Mouse (Mus musculus) liver, embryonic 14 days (tissue): Measurements from ENCODE around the gene Gm10100. TPM values are rescaled to one million over a fixed set of nuclear protein-coding genes. Genes with fewer than 3 reads are reported as not detected.

Source experiments
- polyA plus RNA-seq: library from polyadenylated mRNA; depleted of rRNA; stranded (reverse); fragments of >200 nt; gene quantifications from 2 replicates; pipeline ENCODE4 v1.2.3, GENCODE M21; 2012; rRNA removed

The Gm10100 gene
- not detected in 2 replicates for polyA plus RNA-seq

DNA sequence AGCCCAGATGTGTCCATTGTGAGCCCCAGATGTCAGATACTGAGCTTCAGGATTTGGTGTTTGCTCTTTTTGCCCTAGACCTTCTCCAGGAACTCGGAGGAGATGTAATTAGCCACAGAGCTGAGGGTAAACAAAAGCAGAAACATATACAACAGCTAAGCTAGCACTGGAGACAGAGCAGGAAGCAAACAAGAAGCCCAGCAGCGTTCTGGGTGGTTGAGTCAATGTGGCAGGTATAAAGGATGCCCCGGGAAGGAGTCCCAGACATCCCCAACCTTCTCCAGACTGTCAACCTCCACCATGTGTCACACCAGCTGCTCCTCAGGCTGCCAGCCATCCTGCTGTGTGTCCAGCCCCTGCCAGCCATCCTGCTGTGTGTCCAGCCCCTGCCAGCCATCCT, at the start of gene Gm10100:
Gene Gm10100, plus strand, starts transcription at position 301 of the 400 bp plus-strand sequence.

DNA sequence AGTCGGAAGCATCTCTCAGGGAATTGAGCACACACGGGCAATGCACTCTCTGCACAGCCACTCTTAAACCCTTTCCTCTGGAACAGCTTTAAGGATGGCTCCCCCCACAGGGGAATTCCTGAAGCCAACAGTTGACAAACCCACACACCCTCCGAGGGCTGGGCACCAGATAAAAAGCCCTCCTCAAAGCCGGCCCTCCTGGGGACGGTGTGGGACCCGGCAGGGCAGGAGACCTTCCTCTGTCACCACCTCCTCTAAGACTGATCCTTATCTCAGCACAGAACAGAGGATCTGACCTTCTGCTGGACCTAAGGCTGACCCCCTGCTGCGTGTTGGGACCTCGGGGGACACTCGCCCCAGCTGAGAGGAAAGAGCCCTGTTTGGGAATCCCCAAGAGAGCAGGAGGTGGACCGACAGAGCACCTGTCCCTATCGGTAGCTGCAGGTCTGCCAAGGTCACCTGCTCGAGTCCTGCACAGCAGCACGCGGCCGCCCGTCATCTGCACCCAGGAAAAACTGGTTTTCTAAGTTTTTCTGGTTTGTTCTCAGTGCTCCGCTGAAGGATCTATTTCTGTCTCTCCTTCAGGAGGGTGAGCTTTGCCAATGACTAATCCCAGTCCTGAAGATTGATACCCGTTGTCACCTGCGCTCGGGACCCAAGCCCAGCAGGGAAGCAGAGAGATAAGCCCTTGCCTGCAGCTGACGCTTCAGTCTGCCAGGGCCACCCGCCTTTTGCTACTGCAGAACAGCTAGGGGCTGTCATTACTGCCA, 40.2 kb upstream of the Gm10100 start, which contains the start of gene Tspear:
Gene Tspear, plus strand, starts transcription at position 675 of the 770 bp plus-strand sequence.

DNA sequence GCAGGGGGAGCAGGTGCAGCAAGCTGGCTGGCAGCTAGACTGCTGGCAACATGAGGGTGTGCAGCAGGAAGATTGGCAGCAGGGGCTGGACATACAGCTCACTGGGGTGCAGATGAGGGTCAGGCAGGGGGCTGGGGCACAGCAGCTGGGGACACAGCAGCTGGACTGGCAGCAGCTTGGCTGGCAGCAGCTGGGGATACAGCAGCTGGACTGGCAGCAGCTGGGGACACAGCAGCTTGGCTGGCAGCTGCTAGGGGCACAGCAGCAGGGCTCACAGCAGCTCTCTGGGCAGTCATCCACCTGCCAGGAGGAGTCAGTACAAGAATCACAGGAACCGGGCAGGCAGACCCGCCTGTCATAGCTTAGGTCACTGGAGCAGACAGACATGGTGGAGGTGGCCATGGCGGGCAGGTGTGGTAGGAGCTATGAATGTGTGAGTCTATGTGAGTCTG, 35.9 kb upstream of the Gm10100 start, which contains the start of gene Gm19402:
Gene Gm19402, minus strand, starts transcription at position 402 of the 452 bp plus-strand sequence.

DNA sequence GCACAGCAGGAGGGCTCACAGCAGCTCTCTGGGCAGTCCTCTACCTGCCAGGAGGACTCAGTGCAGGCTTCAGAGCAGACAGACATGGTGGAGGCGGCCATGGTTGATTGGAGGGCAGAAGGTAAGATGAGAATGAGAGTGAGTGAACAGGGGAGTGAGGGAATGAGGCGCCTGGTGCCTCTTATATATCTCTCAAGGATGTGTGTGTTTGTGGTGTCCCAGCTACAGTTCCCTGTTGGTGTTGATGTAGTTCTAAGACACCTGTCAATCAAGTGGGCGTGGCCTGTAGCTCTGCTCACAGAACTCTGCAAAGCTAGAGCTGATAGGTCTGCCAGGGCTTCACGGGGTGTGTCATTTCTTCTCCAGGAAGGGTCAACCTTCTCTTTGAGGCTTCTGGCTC, 29.2 kb upstream of the Gm10100 start, which contains the start of gene Gm9508:
Gene Gm9508, minus strand, starts transcription at position 101 of the 400 bp plus-strand sequence.

DNA sequence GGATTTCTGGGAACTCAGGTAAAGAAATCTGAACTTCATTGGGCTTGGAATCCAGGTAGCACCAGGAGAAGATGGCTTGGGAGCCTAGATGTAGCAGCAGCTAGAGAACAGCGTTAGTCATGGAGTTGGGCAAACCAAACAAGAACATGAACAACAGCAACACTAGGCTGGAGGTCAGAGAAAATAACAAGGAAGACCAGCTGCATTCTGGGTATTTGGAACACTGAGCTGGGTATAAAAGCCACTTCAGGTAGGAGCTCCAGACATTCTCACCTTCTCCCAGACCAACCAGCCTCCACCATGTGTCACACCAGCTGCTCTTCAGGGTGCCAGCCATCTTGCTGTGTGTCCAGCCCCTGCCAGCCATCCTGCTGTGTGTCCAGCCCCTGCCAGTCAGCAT, 20.0 kb upstream of the Gm10100 start, which contains the start of gene Gm10272:
Gene Gm10272, plus strand, starts transcription at position 301 of the 400 bp plus-strand sequence.

DNA sequence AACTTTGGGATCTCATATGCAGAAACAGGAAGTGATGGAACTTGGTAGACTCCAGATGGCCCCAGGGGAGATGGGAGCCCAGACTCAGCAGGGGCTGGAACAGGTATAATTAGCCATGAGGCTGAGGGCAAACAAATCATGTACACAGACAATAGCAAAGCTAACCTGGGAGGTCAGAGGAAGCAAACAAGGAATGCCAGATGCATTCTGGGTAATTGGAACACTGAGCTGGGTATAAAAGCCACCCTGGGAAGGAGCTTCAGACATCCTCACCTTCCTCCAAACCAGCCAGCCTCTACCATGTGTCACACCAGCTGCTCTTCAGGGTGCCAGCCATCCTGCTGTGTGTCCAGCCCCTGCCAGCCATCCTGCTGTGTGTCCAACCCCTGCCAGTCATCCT, 15.1 kb upstream of the Gm10100 start, which contains the start of gene Gm10024:
Gene Gm10024, plus strand, starts transcription at position 301 of the 400 bp plus-strand sequence.

DNA sequence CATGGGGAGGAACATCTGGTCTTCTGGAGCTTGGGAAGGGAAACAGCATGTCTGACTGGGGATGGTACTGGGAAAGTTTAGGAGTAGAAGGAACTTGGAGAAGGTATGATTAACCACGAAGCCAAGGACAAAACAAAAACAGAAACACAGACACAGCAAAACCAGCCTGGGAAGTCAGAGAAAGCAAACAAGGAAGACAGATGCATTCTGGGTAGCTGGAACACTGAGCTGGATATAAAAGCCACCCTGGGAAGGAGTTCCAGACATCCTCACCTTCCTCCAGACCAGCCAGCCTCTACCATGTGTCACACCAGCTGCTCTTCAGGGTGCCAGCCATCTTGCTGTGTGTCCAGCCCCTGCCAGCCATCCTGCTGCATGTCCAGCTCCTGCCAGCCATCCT, 10.8 kb upstream of the Gm10100 start, which contains the start of gene Gm10142:
Gene Gm10142, plus strand, starts transcription at position 301 of the 400 bp plus-strand sequence.

DNA sequence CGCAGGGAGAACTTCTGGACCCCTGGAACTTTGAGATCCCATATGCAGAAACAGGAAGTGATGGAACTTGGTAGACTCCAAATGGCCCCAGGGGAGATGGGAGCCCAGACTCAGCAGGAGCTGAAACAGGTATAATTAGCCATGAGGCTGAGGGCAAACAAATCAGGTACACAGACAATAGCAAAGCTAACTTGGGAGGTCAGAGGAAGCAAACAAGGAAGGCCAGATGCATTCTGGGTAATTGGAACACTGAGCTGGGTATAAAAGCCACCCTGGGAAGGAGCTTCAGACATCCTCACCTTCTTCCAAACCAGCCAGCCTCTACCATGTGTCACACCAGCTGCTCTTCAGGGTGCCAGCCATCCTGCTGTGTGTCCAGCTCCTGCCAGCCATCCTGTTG, 6.0 kb upstream of the Gm10100 start, which contains the start of gene Krtap12-1:
Gene Krtap12-1, plus strand, starts transcription at position 301 of the 400 bp plus-strand sequence.

DNA sequence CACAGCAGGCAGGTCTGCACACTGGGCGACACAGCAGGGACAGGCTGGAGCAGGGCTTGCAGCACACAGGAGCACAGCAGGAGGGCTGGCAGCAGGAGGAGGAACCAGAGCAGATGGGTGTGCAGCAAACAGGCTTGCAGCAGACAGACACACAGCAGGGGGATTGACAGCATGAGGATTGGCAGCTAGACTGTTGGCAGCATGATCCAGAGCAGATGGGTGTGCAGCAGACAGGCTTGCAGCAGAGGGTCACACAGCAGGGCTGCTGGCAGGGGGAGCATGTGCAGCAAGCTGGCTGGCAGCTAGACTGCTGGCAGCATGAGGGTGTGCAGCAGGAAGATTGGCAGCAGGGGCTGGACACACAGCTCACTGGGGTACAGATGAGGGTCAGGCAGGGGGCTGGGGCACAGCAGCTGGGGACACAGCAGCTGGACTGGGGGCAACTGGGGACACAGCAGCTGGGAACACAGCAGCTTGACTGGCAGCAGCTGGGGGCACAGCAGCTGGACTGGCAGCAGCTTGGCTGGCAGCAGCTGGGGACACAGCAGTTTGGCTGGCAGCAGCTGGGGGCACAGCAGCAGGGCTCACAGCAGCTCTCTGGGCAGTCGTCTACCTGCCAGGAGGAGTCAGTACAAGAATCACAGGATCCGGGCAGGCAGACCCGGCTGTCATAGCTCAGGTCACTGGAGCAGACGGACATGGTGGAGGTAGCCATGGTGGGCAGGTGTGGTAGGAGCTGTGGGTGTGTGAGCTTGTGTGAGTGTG, 15.8 kb downstream of the Gm10100 start, which contains the start of gene Gm18596:
Gene Gm18596, minus strand, starts transcription at position 715 of the 765 bp plus-strand sequence.

DNA sequence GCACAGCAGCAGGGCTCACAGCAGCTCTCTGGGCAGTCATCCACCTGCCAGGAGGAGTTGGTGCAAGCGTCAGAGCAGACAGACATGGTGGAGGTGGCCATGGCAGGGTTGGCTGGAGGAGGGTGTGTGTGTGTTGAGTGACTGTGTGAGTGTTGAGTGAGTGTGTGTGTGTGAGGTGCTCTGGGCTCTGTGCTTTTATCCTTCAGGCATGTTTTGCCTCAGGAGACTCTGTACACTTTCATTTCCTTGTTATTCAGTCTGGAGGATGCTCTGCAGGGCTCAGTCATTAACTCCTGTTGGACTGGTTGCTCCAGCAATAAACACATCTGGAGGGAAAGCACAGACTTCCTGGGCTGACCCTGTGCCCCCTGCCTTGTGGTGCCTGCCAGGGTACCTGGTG, 25.0 kb downstream of the Gm10100 start, which contains the start of gene Gm9736:
Gene Gm9736, minus strand, starts transcription at position 101 of the 400 bp plus-strand sequence.

DNA sequence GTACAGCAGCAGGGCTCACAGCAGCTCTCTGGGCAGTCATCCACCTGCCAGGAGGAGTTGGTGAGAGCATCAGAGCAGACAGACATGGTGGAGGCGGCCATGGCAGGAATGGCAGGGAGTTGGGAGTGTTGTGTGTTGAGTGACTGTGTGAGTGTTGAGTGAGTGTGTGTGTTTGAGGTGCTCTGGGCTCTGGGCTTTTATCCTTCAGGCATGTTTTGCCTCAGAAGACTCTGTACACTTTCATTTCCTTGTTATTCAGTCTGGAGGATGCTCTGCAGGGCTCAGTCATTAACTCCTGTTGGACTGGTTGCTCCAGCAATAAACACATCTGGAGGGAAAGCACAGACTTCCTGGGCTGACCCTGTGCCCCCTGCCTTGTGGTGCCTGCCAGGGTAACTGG, 33.3 kb downstream of the Gm10100 start, which contains the start of gene Gm3233:
Gene Gm3233, minus strand, starts transcription at position 101 of the 400 bp plus-strand sequence.

DNA sequence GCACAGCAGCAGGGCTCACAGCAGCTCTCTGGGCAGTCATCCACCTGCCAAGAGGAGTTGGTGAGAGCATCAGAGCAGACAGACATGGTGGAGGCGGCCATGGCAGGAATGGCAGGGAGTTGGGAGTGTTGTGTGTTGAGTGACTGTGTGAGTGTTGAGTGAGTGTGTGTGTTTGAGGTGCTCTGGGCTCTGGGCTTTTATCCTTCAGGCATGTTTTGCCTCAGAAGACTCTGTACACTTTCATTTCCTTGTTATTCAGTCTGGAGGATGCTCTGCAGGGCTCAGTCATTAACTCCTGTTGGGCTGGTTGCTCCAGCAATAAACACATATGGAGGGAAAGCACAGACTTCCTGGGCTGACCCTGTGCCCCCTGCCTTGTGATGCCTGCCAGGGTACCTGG, 44.9 kb downstream of the Gm10100 start, which contains the start of gene Gm3238:
Gene Gm3238, minus strand, starts transcription at position 101 of the 400 bp plus-strand sequence.

Other genes with a start within 250 kb of the Gm10100 start
- gene Fam207a, start 210.7 kb upstream of the Gm10100 start, polyA plus RNA-seq, result 12.7 and 15.4 TPM in 2 replicates
- gene Itgb2, start 196.2 kb upstream of the Gm10100 start, polyA plus RNA-seq, result 7.4 and 9.6 TPM in 2 replicates
- 38.1 and 43.6 TPM in 2 replicates for gene Pttg1ip, start 144.8 kb upstream of the Gm10100 start, polyA plus RNA-seq
- gene Sumo3, start 120.4 kb upstream of the Gm10100 start, polyA plus RNA-seq, result 99.8 and 106 TPM in 2 replicates
- 0.09 and 0.12 TPM in 2 replicates for gene Gm49325, start 120.3 kb upstream of the Gm10100 start, polyA plus RNA-seq
- gene Ube2g2, start 104.2 kb upstream of the Gm10100 start, polyA plus RNA-seq, result 19.0 and 20.8 TPM in 2 replicates
- 0.03 and 0.10 TPM in 2 replicates for gene Tspear, start 39.9 kb upstream of the Gm10100 start, polyA plus RNA-seq
- gene Gm19402, start 35.7 kb upstream of the Gm10100 start, polyA plus RNA-seq, result not detected in 2 replicates
- gene Gm9508, start 29.3 kb upstream of the Gm10100 start, polyA plus RNA-seq, result not detected in 2 replicates
- gene Gm10272, start 19.9 kb upstream of the Gm10100 start, polyA plus RNA-seq, result not detected in 2 replicates
- not detected in 2 replicates for gene Gm10024, start 15.0 kb upstream of the Gm10100 start, polyA plus RNA-seq
- gene Gm10142, start 10.7 kb upstream of the Gm10100 start, polyA plus RNA-seq, result not detected in 2 replicates
- not detected in 2 replicates for gene Krtap12-1, start 5.9 kb upstream of the Gm10100 start, polyA plus RNA-seq
- not detected in 2 replicates for gene Gm18596, start 16.2 kb downstream of the Gm10100 start, polyA plus RNA-seq
- gene Gm9736, start 24.9 kb downstream of the Gm10100 start, polyA plus RNA-seq, result not detected in 2 replicates
- not detected in 2 replicates for gene Gm3233, start 33.2 kb downstream of the Gm10100 start, polyA plus RNA-seq
- not detected in 2 replicates for gene Gm3238, start 44.8 kb downstream of the Gm10100 start, polyA plus RNA-seq
- not detected in 2 replicates for gene Gm7138, start 50.5 kb downstream of the Gm10100 start, polyA plus RNA-seq
- not detected in 2 replicates for gene Gm3250, start 56.1 kb downstream of the Gm10100 start, polyA plus RNA-seq
- gene Gm7137, start 61.7 kb downstream of the Gm10100 start, polyA plus RNA-seq, result not detected in 2 replicates
- gene Gm9639, start 68.6 kb downstream of the Gm10100 start, polyA plus RNA-seq, result not detected in 2 replicates
- not detected in 2 replicates for gene Gm19668, start 72.6 kb downstream of the Gm10100 start, polyA plus RNA-seq
- not detected in 2 replicates for gene Gm9507, start 85.4 kb downstream of the Gm10100 start, polyA plus RNA-seq
- gene Gm2696, start 88.2 kb downstream of the Gm10100 start, polyA plus RNA-seq, result not detected in 2 replicates
- gene Krtap10-4, start 100.6 kb downstream of the Gm10100 start, polyA plus RNA-seq, result not detected in 2 replicates
- not detected in 2 replicates for gene Krtap10-10, start 109.5 kb downstream of the Gm10100 start, polyA plus RNA-seq
- gene Gm36176, start 120.3 kb downstream of the Gm10100 start, polyA plus RNA-seq, result not detected in 2 replicates
- not detected in 2 replicates for gene Gm10318, start 126.4 kb downstream of the Gm10100 start, polyA plus RNA-seq
- gene Gm3285, start 135.5 kb downstream of the Gm10100 start, polyA plus RNA-seq, result not detected in 2 replicates
- 5.5 and 6.6 TPM in 2 replicates for gene Lrrc3, start 176.1 kb downstream of the Gm10100 start, polyA plus RNA-seq
- 0.93 and 1.5 TPM in 2 replicates for gene Trpm2, start 244.1 kb downstream of the Gm10100 start, polyA plus RNA-seq